Mouse (Mus musculus): Measurements from ENCODE around the gene Aanat. TPM values are rescaled to one million over a fixed set of nuclear protein-coding genes. Genes with fewer than 3 reads are reported as not detected.

Gene Aanat
- polyA plus RNA-seq, 1 experiment from 2014 or later = not detected

DNA sequence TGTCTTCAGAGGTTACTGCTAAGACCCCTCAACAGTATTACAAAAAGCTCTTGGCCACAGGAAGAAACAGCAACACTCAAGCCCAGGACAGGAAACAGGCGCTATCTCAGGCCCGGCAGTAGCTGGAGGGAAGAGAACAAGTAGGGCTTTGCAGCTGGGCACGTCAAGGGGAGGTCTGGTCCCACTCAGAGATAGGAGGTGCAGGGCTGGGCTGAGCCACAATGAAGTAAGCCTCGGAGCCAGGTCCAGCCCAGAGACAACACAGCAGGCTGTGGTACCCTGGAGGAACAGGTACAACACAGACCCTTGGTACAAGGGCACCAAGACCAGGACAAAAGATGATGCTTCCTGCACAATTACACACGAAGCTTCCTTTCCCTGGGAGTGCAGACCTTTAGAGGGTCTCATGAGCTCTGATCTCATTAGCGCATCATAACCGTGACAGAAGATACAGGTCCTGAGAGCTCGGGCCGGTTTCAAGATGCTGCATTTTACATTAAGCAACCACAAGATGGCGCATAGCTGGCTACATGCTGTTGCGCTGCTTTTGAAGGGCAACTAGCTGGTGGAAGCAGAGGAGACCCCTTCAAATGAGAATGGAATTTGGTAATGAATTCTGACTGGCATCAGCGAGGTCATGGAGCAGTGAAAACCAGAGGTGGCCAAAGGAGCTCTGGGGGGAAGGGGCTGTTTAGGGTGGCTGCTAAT lies 31.9 kb upstream of the Aanat start:
- ATAC-seq (ENCODE audit: insufficient number of reproducible peaks, insufficient read depth, low FRiP score, low TSS enrichment) = no peak
- Histone ChIP-seq H3K27ac (no peak overlapping the region), H3K4me1 (peaks cover 32% of the 10 kb centered on the region), H3K4me3 (no peak overlapping the region), H3K27me3 (no peaks in the 10 kb centered on the region), H3K9ac (no peak overlapping the region), H3K4me2 (replicated peaks) (no peak overlapping the region), H3K36me3 (no peaks in the 10 kb centered on the region), H3K9me3 (no peaks in the 10 kb centered on the region)
- 46% methylated on average over 12 of the region's 12 CpGs for whole genome bisulfite sequencing

DNA sequence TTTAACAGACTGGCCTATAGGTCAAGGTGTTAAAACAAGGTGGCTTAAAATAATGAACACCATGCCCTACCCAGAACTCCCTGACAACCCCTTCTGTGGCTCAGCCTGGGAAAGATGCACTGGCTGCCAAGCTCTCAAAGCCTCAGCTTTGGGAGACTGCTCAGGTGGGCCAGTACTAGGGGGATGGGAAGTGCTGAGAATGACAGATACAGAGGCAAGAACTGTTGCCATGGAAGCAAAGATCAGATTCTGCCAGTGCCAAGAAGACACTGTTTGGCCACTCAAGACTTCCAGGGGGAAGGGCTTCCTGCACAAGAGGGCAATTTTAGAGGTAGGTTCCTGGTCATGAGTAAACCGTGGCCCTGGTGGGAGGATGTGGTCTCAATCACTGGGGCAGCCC lies 30.7 kb upstream of the Aanat start:
- no peaks in the 10 kb centered on the region for H3K36me3 ChIP-seq
- H3K9me3 ChIP-seq = no peaks in the 10 kb centered on the region
- no peak overlapping the region for H3K4me3 ChIP-seq
- H3K4me1 ChIP-seq = peaks cover 25% of the 10 kb centered on the region
- 81% methylated on average over 1 of the region's 1 CpGs for WGBS
- ATAC-seq (ENCODE audit: insufficient number of reproducible peaks, insufficient read depth, low FRiP score, low TSS enrichment) = no peak
- no peak overlapping the region for H3K9ac ChIP-seq
- no peak overlapping the region for H3K27ac ChIP-seq
- no peak overlapping the region for H3K4me2 ChIP-seq (replicated peaks)
- H3K27me3 ChIP-seq = no peaks in the 10 kb centered on the region

DNA sequence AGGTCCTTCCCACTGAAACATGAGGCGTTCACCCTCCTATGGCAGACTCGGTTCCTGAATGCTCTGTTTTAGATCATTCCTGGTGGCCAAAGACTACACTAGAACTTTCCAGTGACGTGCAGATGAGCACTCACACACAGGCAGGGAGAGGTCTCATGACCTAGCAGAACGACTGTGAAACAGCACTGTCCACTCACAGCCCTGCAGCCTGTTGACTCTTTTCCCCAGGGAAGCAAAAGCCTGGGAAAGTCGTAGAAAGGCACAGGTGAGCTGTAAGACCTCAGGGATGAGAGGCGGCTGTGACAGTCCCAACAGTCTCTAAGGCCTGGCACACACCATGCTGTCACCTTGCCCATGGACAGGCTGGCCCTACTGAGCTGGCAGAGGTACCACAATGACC lies 29.9 kb upstream of the Aanat start:
- H3K4me1 ChIP-seq = peaks cover 17% of the 10 kb centered on the region
- H3K36me3 ChIP-seq = no peaks in the 10 kb centered on the region
- no peak for ATAC-seq (ENCODE audit: insufficient number of reproducible peaks, insufficient read depth, low FRiP score, low TSS enrichment)
- no peak overlapping the region for H3K9ac ChIP-seq
- H3K4me2 ChIP-seq (replicated peaks) = no peak overlapping the region
- no peaks in the 10 kb centered on the region for H3K27me3 ChIP-seq
- H3K9me3 ChIP-seq = no peaks in the 10 kb centered on the region
- H3K4me3 ChIP-seq = no peak overlapping the region
- H3K27ac ChIP-seq = no peak overlapping the region
- 60% methylated on average over 6 of the region's 6 CpGs for WGBS

DNA sequence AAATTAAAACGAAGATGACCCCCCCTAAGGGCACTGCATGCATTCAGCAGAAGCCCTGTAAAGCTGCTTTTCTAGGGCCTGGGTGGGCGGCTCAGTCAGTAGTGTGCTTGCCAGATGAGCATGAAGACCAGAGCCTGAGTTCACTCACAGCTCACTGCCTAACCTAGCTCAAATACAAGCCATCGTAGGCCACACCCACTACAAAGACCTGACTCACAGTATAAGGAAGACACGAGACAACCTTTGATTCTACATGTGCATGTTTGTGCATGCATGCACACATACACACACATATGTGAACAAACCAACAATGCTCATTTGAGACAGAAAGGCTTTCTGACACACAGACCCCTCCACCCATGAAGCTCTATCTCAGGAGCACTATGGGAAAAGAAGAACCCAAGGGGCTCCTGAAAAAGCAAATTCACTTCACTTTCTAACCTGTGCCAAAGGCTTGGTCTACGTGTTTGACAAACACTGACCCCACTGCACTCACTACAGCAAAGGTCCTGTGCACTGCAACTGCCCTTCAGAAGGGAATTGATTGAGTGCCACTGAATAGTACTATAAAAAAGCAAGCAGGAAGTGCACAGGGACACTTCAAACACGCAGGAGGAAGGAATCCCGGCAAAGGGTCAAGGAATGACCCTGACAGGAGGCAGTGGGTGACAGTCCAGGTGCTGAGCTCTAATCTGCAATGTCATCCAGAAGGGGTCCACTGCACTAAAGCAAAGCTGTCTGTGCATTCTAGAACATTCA lies 20.8 kb upstream of the Aanat start:
- no peaks in the 10 kb centered on the region for H3K9me3 ChIP-seq
- H3K4me1 ChIP-seq = no peaks in the 10 kb centered on the region
- no peaks in the 10 kb centered on the region for H3K27me3 ChIP-seq
- ATAC-seq (ENCODE audit: insufficient number of reproducible peaks, insufficient read depth, low FRiP score, low TSS enrichment) = no peak
- 69% methylated on average over 7 of the region's 7 CpGs for WGBS
- no peak overlapping the region for H3K27ac ChIP-seq
- no peak overlapping the region for H3K4me3 ChIP-seq
- no peak overlapping the region for H3K9ac ChIP-seq
- H3K4me2 ChIP-seq (replicated peaks) = no peak overlapping the region
- no peaks in the 10 kb centered on the region for H3K36me3 ChIP-seq

DNA sequence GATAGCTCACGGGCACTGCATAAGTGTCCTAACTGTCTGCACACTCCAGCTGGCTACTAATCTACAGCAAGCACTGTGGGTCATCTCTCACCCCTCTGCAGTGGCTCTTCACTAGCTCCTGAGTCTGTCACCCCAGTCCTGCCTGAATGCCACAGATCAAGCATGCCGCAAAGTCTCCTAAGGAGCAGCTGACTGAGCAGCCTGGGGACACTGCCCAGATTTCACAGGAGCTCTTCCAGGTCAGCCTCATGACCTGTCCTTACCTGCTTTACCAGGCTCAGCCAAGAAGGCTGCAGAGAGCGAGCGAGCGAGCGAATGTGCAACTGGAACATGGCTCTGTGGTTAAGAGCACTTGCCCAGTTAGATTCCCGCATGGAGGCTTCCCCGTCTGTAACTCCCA lies 18.7 kb upstream of the Aanat start:
- 0 out of 2 replicates have a peak, but pooled peaks cover 4% of the 10 kb centered on the region for H3K4me1 ChIP-seq
- no peak overlapping the region for H3K9ac ChIP-seq
- H3K27me3 ChIP-seq = no peaks in the 10 kb centered on the region
- ATAC-seq (ENCODE audit: insufficient number of reproducible peaks, insufficient read depth, low FRiP score, low TSS enrichment) = no peak
- no peak overlapping the region for H3K27ac ChIP-seq
- no peaks in the 10 kb centered on the region for H3K9me3 ChIP-seq
- H3K36me3 ChIP-seq = no peaks in the 10 kb centered on the region
- WGBS = 86% methylated on average over 8 of the region's 8 CpGs
- no peak overlapping the region for H3K4me3 ChIP-seq
- no peak overlapping the region for H3K4me2 ChIP-seq (replicated peaks)

DNA sequence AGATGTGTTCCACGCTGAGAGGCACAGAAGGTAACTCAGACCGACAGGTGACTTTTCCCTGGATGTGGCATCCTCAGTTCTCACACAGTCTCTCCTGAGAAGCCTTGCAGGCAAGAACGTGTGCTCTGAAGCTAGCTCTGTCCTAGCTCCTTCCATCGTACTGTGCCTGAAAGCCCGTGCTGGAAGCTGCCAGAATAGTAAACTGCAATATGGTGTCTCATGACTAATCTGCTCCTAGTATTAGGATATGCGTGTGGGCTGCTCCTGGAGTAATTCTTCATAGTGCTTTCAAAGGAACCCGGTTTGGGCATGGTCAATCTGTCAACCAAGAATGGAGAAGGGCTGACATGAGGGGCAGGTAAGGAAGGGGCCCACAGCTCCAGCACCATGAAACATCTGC lies 15.4 kb upstream of the Aanat start:
- H3K36me3 ChIP-seq = no peaks in the 10 kb centered on the region
- H3K9ac ChIP-seq = no peak overlapping the region
- H3K27me3 ChIP-seq = no peaks in the 10 kb centered on the region
- no peak overlapping the region for H3K27ac ChIP-seq
- 87% methylated on average over 7 of the region's 7 CpGs for WGBS
- no peak overlapping the region for H3K4me2 ChIP-seq (replicated peaks)
- no peak overlapping the region for H3K4me3 ChIP-seq
- ATAC-seq (ENCODE audit: insufficient number of reproducible peaks, insufficient read depth, low FRiP score, low TSS enrichment) = no peak
- H3K4me1 ChIP-seq = peaks cover 31% of the 10 kb centered on the region
- no peaks in the 10 kb centered on the region for H3K9me3 ChIP-seq

DNA sequence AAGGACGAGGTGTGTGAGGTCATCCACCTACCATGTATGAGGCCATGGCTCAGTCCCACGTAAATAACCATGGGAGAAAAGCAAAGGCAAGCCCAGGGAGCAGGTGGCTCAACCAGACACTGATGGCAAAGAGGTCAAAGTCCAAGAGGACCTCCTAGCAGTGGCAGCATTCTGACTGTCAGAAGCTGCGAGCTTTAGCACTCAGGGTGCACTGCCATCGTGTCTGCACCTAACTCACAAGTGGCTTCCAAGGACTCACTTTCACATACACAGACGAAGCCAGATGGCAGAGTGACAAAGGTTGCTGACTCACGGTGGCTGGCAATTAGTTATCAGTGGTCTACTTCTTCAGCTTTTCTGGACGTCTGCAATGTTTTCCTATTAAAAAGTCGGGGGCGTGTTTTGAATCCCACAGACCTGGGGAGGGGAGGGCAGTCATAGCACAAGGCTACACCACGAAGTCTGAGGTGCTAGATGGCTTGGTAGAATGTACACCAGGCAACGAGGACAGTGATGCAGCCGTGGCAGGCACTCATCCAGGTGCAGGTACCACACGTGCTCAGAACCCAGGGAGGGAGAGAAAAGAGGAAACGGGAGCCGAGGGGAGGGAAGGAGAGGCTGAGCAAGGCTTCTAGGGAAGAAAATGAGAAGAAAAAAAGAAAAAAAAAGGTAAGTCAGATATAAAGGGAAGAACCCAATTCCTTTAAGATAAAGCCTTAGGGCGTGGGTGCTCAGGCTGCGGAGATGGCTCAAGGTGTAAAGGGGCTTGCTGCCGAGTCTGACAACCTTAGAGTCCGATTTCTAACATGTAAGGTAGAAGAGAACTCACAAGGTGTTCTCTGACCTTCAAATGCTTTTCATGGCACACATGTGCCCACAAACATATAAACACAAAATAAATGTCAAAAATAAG lies 14.2 kb upstream of the Aanat start:
- 84% methylated on average over 19 of the region's 19 CpGs for WGBS
- Histone ChIP-seq H3K9ac (no peak overlapping the region), H3K36me3 (no peaks in the 10 kb centered on the region), H3K4me3 (no peak overlapping the region), H3K27me3 (no peaks in the 10 kb centered on the region), H3K9me3 (no peaks in the 10 kb centered on the region), H3K27ac (no peak overlapping the region), H3K4me2 (replicated peaks) (no peak overlapping the region), H3K4me1 (peaks cover 42% of the 10 kb centered on the region)
- no peak for ATAC-seq (ENCODE audit: insufficient number of reproducible peaks, insufficient read depth, low FRiP score, low TSS enrichment)

DNA sequence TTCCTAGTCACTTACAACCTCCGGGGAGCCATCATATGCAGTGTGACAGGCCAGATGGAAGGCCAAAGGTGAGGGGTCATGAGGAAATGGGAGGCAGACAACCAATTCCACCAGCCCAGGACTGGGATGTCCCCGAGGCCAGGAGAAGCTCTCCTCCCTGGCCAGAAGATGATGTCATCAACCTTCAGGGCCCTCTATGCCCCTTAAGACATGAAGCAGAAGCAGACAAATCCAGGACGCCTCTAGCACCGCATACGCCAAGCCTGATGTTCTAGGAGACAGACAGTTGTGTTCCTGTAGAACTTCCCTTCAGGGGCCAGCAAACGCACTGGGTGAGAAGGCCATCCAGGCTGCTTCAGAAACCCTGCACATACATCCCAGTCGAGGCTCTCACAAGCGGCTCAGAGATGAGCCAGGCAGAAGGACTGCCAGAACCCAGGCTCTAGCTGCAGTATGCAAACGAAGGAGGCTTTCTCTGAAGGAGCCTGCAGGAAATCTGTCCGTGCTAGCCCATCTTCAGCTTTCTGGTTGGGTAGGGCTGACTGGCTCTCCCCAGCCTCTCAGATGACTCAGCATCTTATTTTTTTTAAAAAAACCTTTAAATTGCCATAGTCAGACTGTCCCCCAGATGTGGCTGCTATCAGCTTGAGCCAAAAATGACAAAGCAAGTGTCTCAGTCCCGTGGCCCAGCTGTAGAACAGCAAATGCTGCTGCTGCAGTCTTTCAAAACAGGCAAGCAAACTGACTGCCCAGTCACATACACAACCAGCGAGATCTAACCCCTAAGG lies 13.3 kb upstream of the Aanat start:
- H3K9ac ChIP-seq = 0 out of 2 replicates have a peak overlapping the region, but pooled peaks have one; percentile 2

DNA sequence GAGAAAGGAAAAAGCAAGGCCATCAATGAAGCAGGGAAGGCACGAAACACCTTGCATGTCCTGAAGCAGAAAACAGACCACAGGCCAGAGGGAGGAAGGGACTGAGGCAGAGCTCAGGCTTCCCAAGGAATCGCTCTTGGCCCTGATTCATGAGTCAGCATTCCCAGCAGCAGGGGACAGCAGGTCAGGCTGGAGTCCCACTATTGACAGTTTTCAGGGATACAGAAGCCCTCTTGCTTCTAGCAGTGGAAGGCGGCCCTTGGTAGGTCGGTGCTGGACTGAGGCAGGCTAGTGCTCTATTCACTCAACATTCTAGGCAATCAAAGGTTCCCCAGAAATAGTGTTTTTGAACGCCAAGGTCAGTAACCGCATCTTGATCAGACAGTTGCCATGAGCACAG lies 11.7 kb upstream of the Aanat start:
- Histone ChIP-seq H3K4me1 (peaks cover 47% of the 10 kb centered on the region), H3K36me3 (no peaks in the 10 kb centered on the region), H3K4me3 (no peak overlapping the region), H3K9ac (no peak overlapping the region), H3K9me3 (no peaks in the 10 kb centered on the region), H3K27me3 (no peaks in the 10 kb centered on the region), H3K27ac (no peak overlapping the region), H3K4me2 (replicated peaks) (no peak overlapping the region)
- ATAC-seq (ENCODE audit: insufficient number of reproducible peaks, insufficient read depth, low FRiP score, low TSS enrichment) = no peak
- 55% methylated on average over 6 of the region's 6 CpGs for WGBS

More for the DNA sequence above, 13.3 kb upstream of the Aanat start:
- H3K4me2 ChIP-seq (replicated peaks) = no peak overlapping the region
- ATAC-seq (ENCODE audit: insufficient number of reproducible peaks, insufficient read depth, low FRiP score, low TSS enrichment) = no peak
- no peak overlapping the region for H3K4me3 ChIP-seq
- peaks cover 42% of the 10 kb centered on the region for H3K4me1 ChIP-seq
- no peaks in the 10 kb centered on the region for H3K9me3 ChIP-seq
- 0 out of 2 replicates have a peak overlapping the region, but pooled peaks have one; percentile 7 for H3K27ac ChIP-seq
- no peaks in the 10 kb centered on the region for H3K36me3 ChIP-seq
- 43% methylated on average over 12 of the region's 12 CpGs for WGBS
- no peaks in the 10 kb centered on the region for H3K27me3 ChIP-seq

DNA sequence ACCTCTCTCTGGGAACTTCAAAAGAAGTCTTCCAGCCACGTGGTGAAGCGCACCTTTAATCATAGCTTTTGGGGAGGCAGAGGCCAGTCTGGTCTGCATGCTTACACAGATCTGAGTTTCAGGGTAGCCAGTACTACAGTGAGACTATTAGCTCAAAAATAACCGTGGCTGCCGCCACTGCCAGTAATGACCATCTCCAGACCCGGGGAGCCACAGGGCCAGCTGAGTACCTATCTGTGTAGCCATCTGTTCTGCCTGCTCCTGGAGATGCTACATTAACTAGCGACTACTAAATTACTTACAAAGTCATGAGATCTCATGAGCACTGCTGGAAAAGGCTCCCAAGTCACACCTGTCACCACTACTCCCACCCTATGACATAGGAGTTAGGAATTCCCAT lies 11.2 kb upstream of the Aanat start:
- no peaks in the 10 kb centered on the region for H3K9me3 ChIP-seq
- no peak overlapping the region for H3K27ac ChIP-seq

DNA sequence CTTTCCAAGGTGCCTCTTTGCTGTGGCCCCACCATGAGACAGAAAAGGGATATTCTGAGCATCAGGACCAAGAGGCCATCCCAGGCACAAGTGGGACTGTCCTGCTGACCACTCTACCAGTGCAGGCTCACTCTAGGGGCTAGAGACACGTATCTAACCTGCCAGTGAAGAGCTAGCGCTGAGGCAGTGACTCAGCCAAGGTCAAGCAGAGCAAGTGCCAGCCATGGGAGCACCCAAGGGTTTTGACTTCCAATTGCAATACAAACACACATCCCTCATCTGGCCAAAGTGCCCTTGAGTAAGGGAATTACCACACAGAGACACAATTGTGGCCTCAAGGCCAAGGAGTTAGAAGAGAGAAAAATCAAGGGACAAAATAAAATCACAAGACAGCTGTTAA lies 10.8 kb upstream of the Aanat start:
- Histone ChIP-seq H3K4me2 (replicated peaks) (no peak overlapping the region), H3K36me3 (no peaks in the 10 kb centered on the region), H3K4me1 (peaks cover 55% of the 10 kb centered on the region), H3K4me3 (no peak overlapping the region), H3K9me3 (no peaks in the 10 kb centered on the region), H3K9ac (no peak overlapping the region), H3K27me3 (no peaks in the 10 kb centered on the region), H3K27ac (no peak overlapping the region)
- WGBS = 83% methylated on average over 2 of the region's 2 CpGs
- ATAC-seq (ENCODE audit: insufficient number of reproducible peaks, insufficient read depth, low FRiP score, low TSS enrichment) = no peak

More for the DNA sequence above, 11.2 kb upstream of the Aanat start:
- no peaks in the 10 kb centered on the region for H3K36me3 ChIP-seq
- peaks cover 51% of the 10 kb centered on the region for H3K4me1 ChIP-seq
- no peak overlapping the region for H3K4me3 ChIP-seq
- ATAC-seq (ENCODE audit: insufficient number of reproducible peaks, insufficient read depth, low FRiP score, low TSS enrichment) = no peak
- WGBS = 66% methylated on average over 6 of the region's 6 CpGs
- no peaks in the 10 kb centered on the region for H3K27me3 ChIP-seq
- H3K4me2 ChIP-seq (replicated peaks) = no peak overlapping the region
- H3K9ac ChIP-seq = no peak overlapping the region

Data from embryonic facial prominence, embryonic 12.5 days (tissue).